Mouse (Mus musculus): ENCODE measurements around the gene Pm20d1.

Pm20d1 gene

GRCm38 (mm10) chr1:131797202-131797909 is at the start of gene Pm20d1:
Pm20d1 (plus strand) TSS chr1:131797381.
- DNase-seq (ENCODE audit: extremely low read depth, insufficient read length, low spot score): no peak

GRCm38 (mm10) chr1:131747761-131748160 is 49.4 kb upstream of the Pm20d1 start:
- DNase-seq (ENCODE audit: extremely low read depth, insufficient read length, low spot score): peak; percentile 50

DNA sequence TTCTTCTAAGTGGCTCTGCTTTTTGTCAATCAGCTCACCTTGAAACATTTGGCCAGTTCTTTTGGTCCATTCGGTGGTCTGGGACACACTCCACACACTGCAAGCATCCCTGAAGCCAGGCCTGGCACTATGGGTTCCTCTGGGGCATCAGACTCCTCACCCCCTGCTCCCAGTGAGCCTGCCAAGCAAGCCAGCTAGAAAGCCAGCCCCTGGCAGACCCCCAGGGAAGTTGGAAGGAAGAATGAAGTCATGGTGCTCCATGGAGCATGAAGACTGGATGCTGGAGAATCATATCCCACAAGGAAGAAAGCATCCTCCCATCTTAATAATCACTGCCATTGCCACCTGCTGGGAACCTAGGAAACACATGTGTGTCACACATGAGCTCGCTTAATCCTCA is 48.5 kb upstream of the Pm20d1 start:
- DNase-seq (ENCODE audit: extremely low read depth, insufficient read length, low spot score): no peak

DNA sequence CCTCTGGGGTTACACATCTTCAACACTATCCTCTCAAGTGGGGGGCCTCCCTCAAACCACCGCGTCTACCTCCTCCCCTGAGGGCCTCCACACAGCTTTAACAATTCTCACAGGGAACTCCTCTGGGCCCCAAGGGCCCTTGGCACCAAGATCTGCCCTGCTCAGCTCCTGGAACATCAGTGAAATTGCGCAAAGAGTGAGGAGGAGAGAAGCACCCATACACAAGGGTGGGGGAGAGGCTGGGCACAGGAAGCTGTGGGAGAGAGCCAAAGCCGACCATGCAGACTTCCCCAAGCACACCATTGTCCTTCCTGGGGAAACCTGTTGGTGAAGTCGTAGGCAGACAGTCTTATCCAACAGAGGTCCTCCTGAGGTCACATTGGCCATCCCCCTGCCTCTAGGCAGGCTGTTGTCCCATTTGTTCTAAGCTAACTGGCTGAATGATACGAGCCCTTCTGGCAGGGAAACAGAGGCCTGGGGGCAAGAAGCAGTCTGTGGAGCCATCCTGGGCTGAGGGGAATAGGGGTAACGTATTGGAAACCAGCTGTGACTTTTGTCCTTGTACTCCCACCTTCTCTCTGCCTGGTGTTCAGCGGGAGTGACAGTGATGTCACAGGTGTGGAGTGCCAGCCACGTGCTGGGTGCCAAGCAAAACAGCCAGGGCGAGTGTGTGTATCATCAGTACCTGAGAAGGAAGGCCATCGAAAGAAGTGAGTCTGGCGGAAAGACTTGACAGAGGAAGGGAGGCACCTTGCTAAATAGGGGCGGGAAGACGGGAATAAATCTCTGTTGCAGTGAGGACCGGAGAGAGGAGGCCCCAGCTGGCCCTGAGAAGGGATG is 47.3 kb upstream of the Pm20d1 start:
- no peak for DNase-seq (ENCODE audit: extremely low read depth, insufficient read length, low spot score)

DNA sequence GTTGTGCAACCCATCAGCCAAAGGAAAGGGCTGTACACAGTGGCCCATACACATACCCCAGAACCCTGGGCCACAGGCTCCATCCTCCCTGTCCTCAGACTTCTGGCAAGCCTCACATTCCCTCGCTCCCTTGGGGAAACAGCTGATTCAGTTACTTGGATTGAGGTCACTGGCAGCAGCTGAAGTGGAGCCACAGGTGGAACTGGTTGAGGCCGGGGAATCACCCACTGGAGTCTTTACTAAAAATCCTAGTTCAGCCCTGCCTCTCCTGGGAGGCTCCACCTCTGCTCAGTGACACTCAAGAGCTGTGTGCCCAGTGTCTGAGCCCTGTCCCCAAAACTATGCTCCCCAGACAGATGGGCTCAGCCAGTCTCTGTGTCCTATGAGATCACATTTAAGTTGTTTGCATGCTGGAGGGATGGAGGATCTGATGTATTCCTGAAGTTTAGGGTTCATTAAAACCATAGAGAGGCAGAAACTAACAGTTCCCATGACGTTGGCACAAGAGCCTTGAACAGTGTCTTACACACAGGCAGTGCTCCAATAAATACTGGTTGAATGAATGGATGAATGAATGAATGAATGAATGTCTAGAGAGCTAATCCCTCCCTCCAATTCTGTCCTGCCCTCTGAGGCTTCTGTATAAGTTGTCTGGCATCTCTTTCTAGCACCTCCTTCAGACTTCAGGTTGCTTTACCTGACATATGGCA is 45.8 kb upstream of the Pm20d1 start:
- peak; percentile 60 for DNase-seq (ENCODE audit: extremely low read depth, insufficient read length, low spot score)

- peak; percentile 33 for DNase-seq (ENCODE audit: extremely low read depth, insufficient read length, low spot score)
Measured at GRCm38 (mm10) chr1:131751891-131752311, 45.3 kb upstream of the Pm20d1 start.

- DNase-seq (ENCODE audit: extremely low read depth, insufficient read length, low spot score): no peak
Measured at GRCm38 (mm10) chr1:131754212-131754829, 42.9 kb upstream of the Pm20d1 start.

DNA sequence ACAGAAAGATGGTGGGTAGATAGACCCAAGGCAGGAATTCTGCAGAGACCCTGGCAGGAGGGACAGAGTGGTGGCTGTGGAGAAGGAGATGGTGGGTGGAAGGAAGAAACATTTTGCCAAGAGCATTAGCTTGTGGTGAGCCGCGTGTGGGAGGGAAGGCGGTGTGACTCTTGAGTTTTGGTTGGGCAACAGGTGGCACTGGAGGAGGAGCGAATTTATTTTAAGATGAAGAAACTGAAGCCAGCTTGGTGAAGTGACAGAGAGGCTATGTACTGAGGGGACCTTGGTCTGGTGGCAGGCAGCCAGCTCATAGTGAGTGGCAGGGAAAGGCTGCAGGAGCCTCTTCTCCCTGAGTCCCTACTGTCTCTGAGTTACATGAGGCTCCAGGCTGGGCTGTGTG is 42.3 kb upstream of the Pm20d1 start:
- DNase-seq (ENCODE audit: extremely low read depth, insufficient read length, low spot score): no peak

DNA sequence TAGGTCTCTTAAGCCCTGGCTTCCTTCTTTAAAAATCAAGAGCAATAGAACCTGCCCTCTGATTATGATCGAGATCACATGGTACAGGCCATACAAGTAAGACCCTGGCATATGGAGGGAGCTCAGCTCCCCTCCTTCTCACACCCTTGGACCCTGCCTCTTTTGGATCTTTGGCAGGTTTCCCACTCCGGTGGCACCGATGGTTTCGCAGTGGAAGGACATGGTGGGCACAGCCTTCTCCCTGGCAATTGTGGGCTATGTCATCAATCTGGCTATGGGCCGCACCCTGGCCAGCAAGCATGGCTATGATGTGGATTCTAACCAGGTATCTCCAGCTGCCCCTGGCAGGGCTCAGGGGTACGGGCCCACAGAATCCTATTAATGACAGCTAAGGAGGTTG is 40.0 kb upstream of the Pm20d1 start:
- no peak for DNase-seq (ENCODE audit: extremely low read depth, insufficient read length, low spot score)

GRCm38 (mm10) chr1:131758796-131759195 is 38.4 kb upstream of the Pm20d1 start:
- no peak for DNase-seq (ENCODE audit: extremely low read depth, insufficient read length, low spot score)

GRCm38 (mm10) chr1:131759667-131760427 is 37.3 kb upstream of the Pm20d1 start:
- no peak for DNase-seq (ENCODE audit: extremely low read depth, insufficient read length, low spot score)

DNA sequence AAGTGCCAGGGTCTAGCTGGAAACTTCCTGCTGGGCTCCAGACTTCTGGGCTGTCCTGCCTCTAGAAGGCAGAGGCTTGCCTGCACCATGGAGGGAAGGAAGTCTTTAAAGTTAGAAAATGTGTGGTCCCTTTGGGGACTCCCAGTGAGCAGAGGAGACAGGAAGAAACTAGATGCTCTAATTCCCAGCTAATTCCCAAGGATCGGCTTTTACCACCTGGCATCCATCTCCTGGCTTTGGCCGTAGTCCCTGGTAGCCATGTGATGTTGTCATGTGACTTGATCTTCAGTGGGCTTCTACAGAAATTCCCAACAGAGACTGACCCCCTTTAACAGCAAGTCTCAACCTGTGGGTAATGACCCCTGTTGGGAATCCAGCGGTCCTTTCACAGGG is 36.8 kb upstream of the Pm20d1 start:
- DNase-seq (ENCODE audit: extremely low read depth, insufficient read length, low spot score): no peak

DNA sequence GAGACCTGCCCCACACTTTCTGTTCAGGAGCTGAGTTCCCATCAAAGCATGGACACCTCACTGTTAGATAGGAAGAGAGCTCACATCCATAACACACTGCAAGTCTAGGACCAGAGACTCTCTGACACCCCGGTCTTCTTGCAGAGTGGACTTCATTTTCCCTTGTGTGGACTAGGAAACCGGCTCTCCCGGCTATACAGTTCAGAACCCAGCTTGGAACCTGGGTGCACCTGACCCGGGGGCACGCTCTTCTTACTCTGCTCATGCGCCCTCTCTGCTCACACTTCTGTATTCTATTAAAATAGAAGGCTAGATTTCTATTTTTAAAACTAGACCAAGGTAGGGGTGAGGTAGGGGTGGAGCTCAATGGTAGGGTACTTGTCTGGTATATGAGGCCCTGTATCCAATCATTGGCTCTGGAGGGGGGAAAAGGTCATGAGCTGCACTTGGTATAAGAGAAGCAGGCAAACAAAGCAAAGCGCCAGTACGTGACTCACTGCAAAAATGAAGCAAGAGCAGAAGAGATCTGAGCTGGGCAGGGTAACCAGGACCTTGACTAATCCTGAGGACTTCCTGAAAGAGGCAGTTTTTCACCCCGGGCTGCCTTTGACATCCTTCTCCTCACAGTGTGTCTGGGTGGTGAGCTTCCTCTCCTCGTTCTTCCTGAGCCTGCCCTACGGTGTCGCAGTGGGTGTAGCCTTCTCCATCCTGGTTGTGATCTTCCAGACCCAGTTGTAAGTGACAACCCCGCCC is 35.9 kb upstream of the Pm20d1 start:
- DNase-seq (ENCODE audit: extremely low read depth, insufficient read length, low spot score): no peak

- no peak for DNase-seq (ENCODE audit: extremely low read depth, insufficient read length, low spot score)
Measured at GRCm38 (mm10) chr1:131763683-131764082, 33.5 kb upstream of the Pm20d1 start.

DNA sequence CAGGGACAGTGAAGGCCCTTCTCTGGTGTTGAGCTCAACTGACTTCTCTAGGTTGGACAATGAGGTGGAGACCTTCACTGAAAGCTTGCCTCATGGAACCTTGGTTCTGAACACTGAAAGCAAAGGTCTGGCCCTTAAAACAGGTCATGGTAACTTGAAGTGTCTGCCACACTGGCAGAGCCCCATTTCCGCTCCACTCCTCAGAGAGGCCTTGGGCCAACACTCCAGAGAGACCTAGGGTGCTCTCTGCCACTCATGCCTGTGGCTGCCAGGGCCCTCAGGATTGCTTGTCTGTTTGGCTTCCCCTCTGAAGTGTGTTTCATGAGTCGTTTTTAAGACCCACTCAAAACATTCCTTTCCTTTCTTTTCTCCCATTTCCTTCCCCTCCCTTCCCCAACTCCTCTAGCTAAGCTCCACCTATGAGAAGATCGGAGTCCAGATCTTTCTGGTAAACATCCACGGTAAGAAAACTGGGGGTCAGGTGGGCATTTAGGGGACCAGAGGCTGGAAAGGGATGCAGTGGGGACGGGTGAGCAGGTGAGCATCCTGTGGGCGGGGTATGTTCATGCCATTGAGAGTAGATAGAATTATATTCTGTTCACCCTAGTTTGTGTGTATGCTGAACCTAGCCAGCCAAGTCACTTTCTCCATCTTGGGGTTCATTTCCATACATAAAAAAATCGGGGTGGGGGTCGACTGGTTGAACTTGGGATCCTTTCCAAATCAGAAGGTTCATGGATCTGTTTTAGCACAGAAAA is 32.4 kb upstream of the Pm20d1 start:
- no peak for DNase-seq (ENCODE audit: extremely low read depth, insufficient read length, low spot score)

- DNase-seq (ENCODE audit: extremely low read depth, insufficient read length, low spot score): peak; percentile 58
Measured at GRCm38 (mm10) chr1:131765357-131766001, 31.7 kb upstream of the Pm20d1 start.

DNA sequence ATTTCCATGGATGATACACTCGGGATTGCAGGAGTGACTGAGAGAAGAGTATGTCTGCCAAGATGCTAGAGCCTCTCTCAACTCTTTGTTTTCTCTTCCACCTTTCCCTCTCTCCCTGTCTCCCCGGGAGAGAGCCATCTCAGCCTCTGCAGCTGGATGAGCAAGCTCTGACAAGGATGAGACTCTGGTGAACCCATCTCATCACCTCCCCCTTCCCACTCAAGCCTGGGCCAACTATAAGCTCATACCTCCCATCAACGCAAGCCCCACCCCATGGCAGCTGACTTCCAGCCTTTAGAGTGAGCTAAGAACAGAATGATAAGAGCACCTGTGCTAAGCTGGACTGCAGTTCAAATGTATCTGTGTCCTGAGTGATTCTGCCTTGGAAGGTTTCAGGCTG is 27.9 kb upstream of the Pm20d1 start:
- no peak for DNase-seq (ENCODE audit: extremely low read depth, insufficient read length, low spot score)

DNA sequence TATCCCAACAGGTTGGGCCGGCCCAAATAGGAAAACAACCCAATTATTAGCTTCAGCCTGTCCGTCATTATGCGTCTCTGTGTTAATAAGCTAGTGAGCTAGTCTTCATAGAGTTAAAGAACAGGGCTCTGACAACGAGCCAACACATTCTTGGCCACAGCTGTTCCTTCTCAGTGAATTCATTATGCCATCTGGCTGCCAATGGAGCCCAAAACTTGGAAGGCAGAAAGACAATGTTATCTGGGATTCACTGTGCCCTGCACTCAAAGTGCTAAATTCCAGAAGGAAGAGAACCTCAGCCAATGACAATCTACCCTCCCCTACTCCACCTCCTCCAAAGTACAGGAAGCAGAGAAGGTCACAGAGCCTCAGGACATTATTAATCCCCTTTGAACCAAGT is 26.5 kb upstream of the Pm20d1 start:
- DNase-seq (ENCODE audit: extremely low read depth, insufficient read length, low spot score): no peak

Measured in 3134 (cell line).